Mouse (Mus musculus): ENCODE measurements at regions not wholly inside any gene's neighbourhood (a gene's known extent, or its start where the extent isn't known, plus 50 kb on each side); places are given as distances from the start of the nearest gene placed in this dataset.

- Histone ChIP-seq H3K4me1 (ENCODE audit: control insufficient read depth in 2 of 2, insufficient read depth in 2 of 2, low read length in 2 of 2, poor library complexity in 1 of 2) (no peaks in the 10 kb centered on the region), H3K9me3 (ENCODE audit: control insufficient read depth, insufficient read depth, low read depth, low read length) (no peaks in the 10 kb centered on the region), H3K36me3 (ENCODE audit: control insufficient read depth, insufficient read depth, low read length, poor library complexity, severe bottlenecking) (no peaks in the 10 kb centered on the region), H3K9ac (ENCODE audit: insufficient read depth, low read depth, low read length, poor library complexity, severe bottlenecking) (no peak overlapping the region), H3K4me3 (ENCODE audit: insufficient read depth in 1 of 2, low read depth in 1 of 2, low read length in 2 of 2, poor library complexity in 1 of 2, severe bottlenecking in 1 of 2) (no peak overlapping the region), H3K27ac (ENCODE audit: insufficient read depth, low read depth, low read length, poor library complexity, severe bottlenecking) (no peak overlapping the region)
- no peak for DNase-seq (ENCODE audit: low read depth, low spot score)
- in situ Hi-C loops (cut with MboI; ENCODE audit: low sequenced_read_pairs in 2 of 2, unreplicated experiment in 2 of 2), result no loop called here
- TF ChIP-seq HCFC1 (IDR thresholded peaks at IDR 0.05; ENCODE audit: borderline replicate concordance, insufficient read depth, low read length) (no peak), ZNF384 (IDR thresholded peaks at IDR 0.05; ENCODE audit: low read depth, low read length) (no peak), MAFK (IDR thresholded peaks at IDR 0.05; ENCODE audit: insufficient read depth, low read depth, low read length) (no peak), ZC3H11A (IDR thresholded peaks at IDR 0.05; ENCODE audit: borderline replicate concordance, low read depth, low read length) (no peak), CHD2 (IDR thresholded peaks at IDR 0.05; ENCODE audit: low read depth, low read length) (no peak)
Observed at GRCm38 (mm10) chr9:61862071-61862480, 52.3 kb downstream of the Rplp1 start.

DNA sequence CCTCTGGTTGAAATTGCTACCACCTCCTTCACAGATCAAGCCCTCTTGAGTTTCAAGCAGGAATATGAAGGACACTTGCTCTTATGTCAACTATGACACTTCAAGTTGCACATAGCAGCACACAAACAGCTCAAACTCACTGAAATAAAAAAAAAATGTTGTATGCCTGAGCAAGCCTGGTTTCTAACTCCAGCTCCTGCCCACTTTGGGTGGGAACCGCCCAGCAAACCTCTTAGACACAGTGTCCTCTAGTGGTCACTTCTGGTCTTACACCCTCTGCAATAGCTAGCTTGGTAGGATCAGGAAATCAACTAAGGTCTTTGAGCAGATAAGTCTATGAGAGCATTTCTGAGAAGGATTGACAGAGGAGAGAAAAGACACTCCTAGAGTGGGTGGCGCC, 54.2 kb downstream of the Rplp1 start:
- TF ChIP-seq ZC3H11A (IDR thresholded peaks at IDR 0.05; ENCODE audit: borderline replicate concordance, low read depth, low read length) (peak; percentile 34; the same call in 1 of the 2 replicates), HCFC1 (IDR thresholded peaks at IDR 0.05; ENCODE audit: borderline replicate concordance, insufficient read depth, low read length) (no peak)
- Histone ChIP-seq H3K36me3 (ENCODE audit: control insufficient read depth, insufficient read depth, low read length, poor library complexity, severe bottlenecking) (no peaks in the 10 kb centered on the region), H3K4me3 (ENCODE audit: insufficient read depth in 1 of 2, low read depth in 1 of 2, low read length in 2 of 2, poor library complexity in 1 of 2, severe bottlenecking in 1 of 2) (no peak overlapping the region), H3K27ac (ENCODE audit: insufficient read depth, low read depth, low read length, poor library complexity, severe bottlenecking) (no peak overlapping the region), H3K9ac (ENCODE audit: insufficient read depth, low read depth, low read length, poor library complexity, severe bottlenecking) (no peak overlapping the region), H3K9me3 (ENCODE audit: control insufficient read depth, insufficient read depth, low read depth, low read length) (no peaks in the 10 kb centered on the region), H3K4me1 (ENCODE audit: control insufficient read depth in 2 of 2, insufficient read depth in 2 of 2, low read length in 2 of 2, poor library complexity in 1 of 2) (no peaks in the 10 kb centered on the region)
- in situ Hi-C loops (cut with MboI; ENCODE audit: low sequenced_read_pairs in 2 of 2, unreplicated experiment in 2 of 2), result no loop called here
- DNase-seq (ENCODE audit: low read depth, low spot score), result peak; percentile 56

GRCm38 (mm10) chr9:61859438-61859837, 54.9 kb downstream of the Rplp1 start:
- DNase-seq (ENCODE audit: low read depth, low spot score), result no peak
- Histone ChIP-seq H3K4me1 (ENCODE audit: control insufficient read depth in 2 of 2, insufficient read depth in 2 of 2, low read length in 2 of 2, poor library complexity in 1 of 2) (no peaks in the 10 kb centered on the region), H3K9ac (ENCODE audit: insufficient read depth, low read depth, low read length, poor library complexity, severe bottlenecking) (no peak overlapping the region), H3K4me3 (ENCODE audit: insufficient read depth in 1 of 2, low read depth in 1 of 2, low read length in 2 of 2, poor library complexity in 1 of 2, severe bottlenecking in 1 of 2) (no peak overlapping the region), H3K27ac (ENCODE audit: insufficient read depth, low read depth, low read length, poor library complexity, severe bottlenecking) (no peak overlapping the region), H3K36me3 (ENCODE audit: control insufficient read depth, insufficient read depth, low read length, poor library complexity, severe bottlenecking) (no peaks in the 10 kb centered on the region), H3K9me3 (ENCODE audit: control insufficient read depth, insufficient read depth, low read depth, low read length) (no peaks in the 10 kb centered on the region)
- in situ Hi-C loops (cut with MboI; ENCODE audit: low sequenced_read_pairs in 2 of 2, unreplicated experiment in 2 of 2), result no loop called here
- no peak for TF ChIP-seq MAFK (IDR thresholded peaks at IDR 0.05; ENCODE audit: insufficient read depth, low read depth, low read length)
- TF ChIP-seq HCFC1 (IDR thresholded peaks at IDR 0.05; ENCODE audit: borderline replicate concordance, insufficient read depth, low read length), result no peak
- TF ChIP-seq ZC3H11A (IDR thresholded peaks at IDR 0.05; ENCODE audit: borderline replicate concordance, low read depth, low read length), result no peak
- no peak for TF ChIP-seq CHD2 (IDR thresholded peaks at IDR 0.05; ENCODE audit: low read depth, low read length)
- no peak for TF ChIP-seq ZNF384 (IDR thresholded peaks at IDR 0.05; ENCODE audit: low read depth, low read length)

- H3K4me3 ChIP-seq (ENCODE audit: insufficient read depth in 1 of 2, low read depth in 1 of 2, low read length in 2 of 2, poor library complexity in 1 of 2, severe bottlenecking in 1 of 2), result no peak overlapping the region
- TF ChIP-seq ZC3H11A (IDR thresholded peaks at IDR 0.05; ENCODE audit: borderline replicate concordance, low read depth, low read length) (no peak), ZNF384 (IDR thresholded peaks at IDR 0.05; ENCODE audit: low read depth, low read length) (no peak), MAFK (IDR thresholded peaks at IDR 0.05; ENCODE audit: insufficient read depth, low read depth, low read length) (no peak)
- no peaks in the 10 kb centered on the region for H3K36me3 ChIP-seq (ENCODE audit: control insufficient read depth, insufficient read depth, low read length, poor library complexity, severe bottlenecking)
- no peak for DNase-seq (ENCODE audit: low read depth, low spot score)
- no peak overlapping the region for H3K9ac ChIP-seq (ENCODE audit: insufficient read depth, low read depth, low read length, poor library complexity, severe bottlenecking)
- H3K9me3 ChIP-seq (ENCODE audit: control insufficient read depth, insufficient read depth, low read depth, low read length), result no peaks in the 10 kb centered on the region
- in situ Hi-C loops (cut with MboI; ENCODE audit: low sequenced_read_pairs in 2 of 2, unreplicated experiment in 2 of 2), result no loop called here
- H3K4me1 ChIP-seq (ENCODE audit: control insufficient read depth in 2 of 2, insufficient read depth in 2 of 2, low read length in 2 of 2, poor library complexity in 1 of 2), result no peaks in the 10 kb centered on the region
- H3K27ac ChIP-seq (ENCODE audit: insufficient read depth, low read depth, low read length, poor library complexity, severe bottlenecking), result no peak overlapping the region
Observed at GRCm38 (mm10) chr9:61857817-61858216, 56.5 kb downstream of the Rplp1 start.

GRCm38 (mm10) chr9:61856686-61857085, 57.7 kb downstream of the Rplp1 start:
- H3K9me3 ChIP-seq (ENCODE audit: control insufficient read depth, insufficient read depth, low read depth, low read length), result no peaks in the 10 kb centered on the region
- H3K36me3 ChIP-seq (ENCODE audit: control insufficient read depth, insufficient read depth, low read length, poor library complexity, severe bottlenecking), result no peaks in the 10 kb centered on the region
- no peak for TF ChIP-seq MAFK (IDR thresholded peaks at IDR 0.05; ENCODE audit: insufficient read depth, low read depth, low read length)
- no peak for TF ChIP-seq ZC3H11A (IDR thresholded peaks at IDR 0.05; ENCODE audit: borderline replicate concordance, low read depth, low read length)
- TF ChIP-seq CHD2 (IDR thresholded peaks at IDR 0.05; ENCODE audit: low read depth, low read length), result no peak
- TF ChIP-seq ZNF384 (IDR thresholded peaks at IDR 0.05; ENCODE audit: low read depth, low read length), result no peak
- TF ChIP-seq HCFC1 (IDR thresholded peaks at IDR 0.05; ENCODE audit: borderline replicate concordance, insufficient read depth, low read length), result no peak
- H3K4me1 ChIP-seq (ENCODE audit: control insufficient read depth in 2 of 2, insufficient read depth in 2 of 2, low read length in 2 of 2, poor library complexity in 1 of 2), result no peaks in the 10 kb centered on the region
- in situ Hi-C loops (cut with MboI; ENCODE audit: low sequenced_read_pairs in 2 of 2, unreplicated experiment in 2 of 2), result no loop called here
- no peak for DNase-seq (ENCODE audit: low read depth, low spot score)
- H3K4me3 ChIP-seq (ENCODE audit: insufficient read depth in 1 of 2, low read depth in 1 of 2, low read length in 2 of 2, poor library complexity in 1 of 2, severe bottlenecking in 1 of 2), result no peak overlapping the region
- H3K27ac ChIP-seq (ENCODE audit: insufficient read depth, low read depth, low read length, poor library complexity, severe bottlenecking), result no peak overlapping the region
- no peak overlapping the region for H3K9ac ChIP-seq (ENCODE audit: insufficient read depth, low read depth, low read length, poor library complexity, severe bottlenecking)
